Mouse (Mus musculus) bone marrow, adult 2 months (tissue): Measurements from ENCODE around the gene Map3k14. TPM values are rescaled to one million over a fixed set of nuclear protein-coding genes. Genes with fewer than 3 reads are reported as not detected.
A peak's percentile ranks its signal among the peaks of the same experiment; 100 is the strongest.
"Not testable (repeated sequence)": the region's sequence is repeated elsewhere in the genome, so short reads cannot be mapped to it uniquely, and the experiment has no call there.

Experiments used
- H3K27ac ChIP-seq: fragments of 200-500 bp; 2 replicates; pipeline ENCODE4 v1.5.1; 2012; ENCODE audit warnings: low read depth, mild to moderate bottlenecking, control low read depth, inconsistent platforms, low read length; ENCODE audit not compliant: control insufficient read depth, poor library complexity, insufficient read depth
- H3K4me1 ChIP-seq: fragments of 200-500 bp; 2 replicates; pipeline ENCODE4 v1.6.1; 2011; ENCODE audit warnings: low read length; ENCODE audit not compliant: control insufficient read depth, insufficient read depth
- H3K4me3 ChIP-seq: fragments of 200-500 bp; replicated peaks from 2 replicates; pipeline ENCODE3; 2011; ENCODE audit warnings: mild to moderate bottlenecking, low read depth, low read length, control low read depth; ENCODE audit not compliant: control insufficient read depth
- CTCF ChIP-seq: fragments of 200-500 bp; IDR thresholded peaks from 2 replicates; pipeline ENCODE4 v1.5.1; 2011; ENCODE audit warnings: low read length, control low read depth; ENCODE audit not compliant: control insufficient read depth, insufficient read depth
- POLR2A ChIP-seq: fragments of 200-500 bp; IDR thresholded peaks from 2 replicates; pipeline ENCODE4 v1.6.1; 2011; ENCODE audit warnings: low read depth, mild to moderate bottlenecking, control low read depth, low read length, borderline replicate concordance; ENCODE audit not compliant: control insufficient read depth
- WGBS: fragments of 180-500 bp; shearing (Covaris S2); methylation state at CpG from one replicate; pipeline ENCODE4 v1.1.7; 2018; 5-methylcytosine and 5-hydroxymethylcytosine counted together
- polyA plus RNA-seq: library from polyadenylated mRNA; stranded (reverse); fragments of >200 nt; gene quantifications from 2 replicates; pipeline ENCODE4 v1.2.4, GENCODE M21; 2011; ENCODE audit warnings: low replicate concordance; ENCODE audit not compliant: missing spikeins, insufficient read depth, insufficient read length

Gene Map3k14
- polyA plus RNA-seq, 1 experiment = 12.1 TPM

DNA sequence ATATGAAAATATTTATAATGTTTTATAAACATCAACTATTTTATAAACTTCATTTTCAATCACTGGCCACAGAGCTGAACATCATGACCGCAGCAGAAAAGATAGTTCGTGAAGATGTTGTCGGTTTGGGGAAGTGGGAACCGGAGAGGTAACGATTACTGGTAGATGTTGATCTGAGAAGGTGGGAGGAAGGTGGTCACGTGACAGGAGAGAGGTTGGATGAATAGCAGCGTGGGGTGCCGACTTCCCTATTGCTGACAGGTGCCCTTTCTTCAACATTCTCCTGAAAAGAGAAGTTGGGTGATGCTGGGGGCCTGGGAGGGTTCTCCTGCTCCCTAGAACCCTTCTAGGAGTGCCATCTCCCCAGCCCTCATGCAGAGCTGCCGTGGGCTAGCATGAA, 37.3 kb upstream of the Map3k14 start:
- 7% methylated on average over 9 of the region's 9 CpGs for WGBS
- H3K4me1 ChIP-seq = peaks cover 1% of the 10 kb centered on the region; the same call in 1 of the 2 replicates
- no peak overlapping the region for H3K27ac ChIP-seq
- TF ChIP-seq POLR2A (no peak), CTCF (no peak)
- no peak overlapping the region for H3K4me3 ChIP-seq

DNA sequence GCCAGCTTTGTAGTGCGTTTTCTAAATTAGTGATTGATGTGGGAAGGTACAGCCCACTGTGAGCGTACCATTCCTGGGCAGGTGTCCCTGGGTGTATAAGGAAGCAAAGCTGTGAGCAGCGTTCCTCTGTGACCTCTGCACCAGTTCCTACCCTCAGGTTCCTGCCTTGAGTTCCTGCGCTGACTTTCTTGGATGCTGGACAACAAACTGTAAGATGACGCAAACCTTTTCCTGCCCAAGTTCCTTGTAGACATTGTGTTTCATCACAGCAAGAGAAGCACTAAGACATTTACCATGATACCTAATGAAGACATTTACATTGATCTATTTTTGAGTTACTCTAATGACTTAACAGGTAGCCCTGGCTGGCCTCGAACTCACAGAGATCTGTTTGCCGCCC, 27.5 kb upstream of the Map3k14 start:
- H3K4me1 ChIP-seq = peaks cover 4% of the 10 kb centered on the region; the same call in 1 of the 2 replicates
- WGBS = 65% methylated on average over 7 of the region's 7 CpGs

DNA sequence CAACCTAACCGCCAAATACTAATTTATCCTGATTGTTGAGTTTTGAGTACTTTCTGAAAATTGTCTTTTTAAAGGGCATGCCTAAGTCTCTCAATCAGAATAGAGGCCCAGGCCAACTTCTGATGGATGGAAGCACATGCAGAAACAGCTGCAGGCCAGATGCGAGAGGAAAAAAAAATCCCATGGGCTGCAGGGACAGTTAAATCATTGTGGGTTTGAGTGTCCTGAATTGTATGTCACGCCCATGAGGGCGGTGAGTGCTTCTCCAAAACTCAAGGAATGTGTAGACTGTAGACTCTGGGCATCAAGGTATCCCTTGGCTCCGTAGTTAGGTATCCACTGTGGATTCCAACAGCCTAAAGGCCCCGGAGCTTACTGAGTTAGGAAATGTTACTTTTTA, 26.8 kb upstream of the Map3k14 start:
- H3K27ac ChIP-seq = no peak overlapping the region
- TF ChIP-seq CTCF (no peak), POLR2A (no peak)
- H3K4me1 ChIP-seq = peaks cover 6% of the 10 kb centered on the region; the same call in 1 of the 2 replicates
- no peak overlapping the region for H3K4me3 ChIP-seq
- 86% methylated on average over 6 of the region's 6 CpGs for WGBS

More for the DNA sequence above, 27.5 kb upstream of the Map3k14 start:
- Histone ChIP-seq H3K4me3 (no peak overlapping the region), H3K27ac (no peak overlapping the region)
- TF ChIP-seq CTCF (no peak), POLR2A (no peak)

DNA sequence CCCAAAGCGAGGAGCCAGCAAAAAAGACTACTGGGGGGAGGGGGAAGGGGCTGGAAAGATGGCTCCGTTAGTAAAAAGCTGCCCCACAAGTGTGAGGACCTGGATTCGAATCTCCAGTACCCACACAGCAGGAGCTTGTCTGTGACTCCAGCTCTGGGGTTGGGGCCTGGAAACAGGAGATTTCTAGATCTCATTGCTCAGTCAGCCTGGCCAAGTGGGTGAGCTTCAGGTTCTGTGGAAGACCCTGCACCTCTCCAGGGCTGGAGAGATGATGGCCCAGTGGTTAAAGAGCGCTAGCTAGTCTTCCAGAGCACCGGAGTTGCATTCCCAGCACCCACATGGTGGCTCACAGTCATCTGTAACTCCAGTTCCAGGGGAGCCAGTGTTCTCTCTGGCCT, 25.6 kb upstream of the Map3k14 start:
- no peak overlapping the region for H3K27ac ChIP-seq
- WGBS = 79% methylated on average over 5 of the region's 5 CpGs

DNA sequence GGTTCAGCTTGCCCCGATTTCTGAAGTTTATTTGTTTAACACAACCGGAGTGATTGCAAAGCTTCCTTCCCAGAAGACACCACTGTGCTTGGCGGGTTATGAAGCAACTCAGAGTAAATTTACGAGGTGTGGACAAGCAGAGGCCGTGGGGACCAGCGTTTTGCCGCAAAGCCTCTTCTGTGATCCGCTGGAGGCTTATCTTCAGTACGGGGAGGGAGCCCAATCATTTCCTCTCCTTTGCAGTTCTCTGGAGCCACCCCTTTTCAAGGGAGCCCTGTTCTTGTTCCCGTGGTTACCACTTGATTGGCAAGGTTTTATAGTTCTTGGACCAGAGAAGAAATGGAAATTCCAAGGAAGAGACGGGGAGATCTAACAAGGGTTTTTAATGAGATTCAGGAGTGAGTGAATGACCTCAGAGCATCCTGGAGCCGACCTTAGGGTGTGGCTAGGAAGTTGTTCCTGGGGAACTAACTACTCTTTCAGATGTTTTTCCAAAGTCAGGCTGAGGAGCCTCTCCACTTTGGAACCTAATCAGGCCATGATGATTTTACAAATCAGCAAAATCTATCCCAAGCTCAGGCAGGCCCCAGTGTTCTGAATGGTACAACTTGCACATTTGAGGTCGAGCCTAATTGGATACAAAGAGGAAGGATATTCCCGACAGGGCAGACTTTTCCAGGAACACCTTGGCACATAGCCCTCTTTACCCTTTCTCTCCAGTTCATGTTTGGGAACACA, 25.0 kb upstream of the Map3k14 start:
- H3K4me3 ChIP-seq = no peak overlapping the region
- peak overlapping the region; percentile 55; the same call in 1 of the 2 replicates for H3K27ac ChIP-seq
- 8% methylated on average over 14 of the region's 14 CpGs for WGBS
- H3K4me1 ChIP-seq = peaks cover 6% of the 10 kb centered on the region; the same call in 1 of the 2 replicates
- TF ChIP-seq POLR2A (no peak), CTCF (no peak)

More for the DNA sequence above, 25.6 kb upstream of the Map3k14 start:
- TF ChIP-seq CTCF (no peak), POLR2A (no peak)
- Histone ChIP-seq H3K4me1 (peaks cover 6% of the 10 kb centered on the region; the same call in 1 of the 2 replicates), H3K4me3 (no peak overlapping the region)

DNA sequence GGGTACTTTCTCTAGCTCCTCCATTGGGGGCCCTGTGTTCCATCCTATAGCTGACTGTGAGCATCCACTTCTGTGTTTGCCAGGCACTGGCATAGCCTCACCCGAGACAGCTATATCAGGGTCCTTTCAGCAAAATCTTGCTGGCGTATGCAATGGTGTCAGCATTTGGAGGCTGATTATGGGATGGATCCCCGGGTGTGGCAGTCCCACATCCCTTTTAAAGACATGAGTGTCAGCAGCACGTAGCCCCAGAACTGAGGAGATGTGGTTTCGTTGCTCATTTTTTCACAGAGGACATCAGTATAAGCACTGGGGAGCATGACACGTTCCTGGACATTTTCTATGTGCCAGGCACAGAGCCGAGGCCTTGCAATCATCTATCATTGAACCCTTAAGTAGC, 23.6 kb upstream of the Map3k14 start:
- not testable (repeated sequence) for H3K4me1 ChIP-seq, H3K4me3 ChIP-seq, H3K27ac ChIP-seq
- WGBS = 73% methylated on average over 7 of the region's 7 CpGs

DNA sequence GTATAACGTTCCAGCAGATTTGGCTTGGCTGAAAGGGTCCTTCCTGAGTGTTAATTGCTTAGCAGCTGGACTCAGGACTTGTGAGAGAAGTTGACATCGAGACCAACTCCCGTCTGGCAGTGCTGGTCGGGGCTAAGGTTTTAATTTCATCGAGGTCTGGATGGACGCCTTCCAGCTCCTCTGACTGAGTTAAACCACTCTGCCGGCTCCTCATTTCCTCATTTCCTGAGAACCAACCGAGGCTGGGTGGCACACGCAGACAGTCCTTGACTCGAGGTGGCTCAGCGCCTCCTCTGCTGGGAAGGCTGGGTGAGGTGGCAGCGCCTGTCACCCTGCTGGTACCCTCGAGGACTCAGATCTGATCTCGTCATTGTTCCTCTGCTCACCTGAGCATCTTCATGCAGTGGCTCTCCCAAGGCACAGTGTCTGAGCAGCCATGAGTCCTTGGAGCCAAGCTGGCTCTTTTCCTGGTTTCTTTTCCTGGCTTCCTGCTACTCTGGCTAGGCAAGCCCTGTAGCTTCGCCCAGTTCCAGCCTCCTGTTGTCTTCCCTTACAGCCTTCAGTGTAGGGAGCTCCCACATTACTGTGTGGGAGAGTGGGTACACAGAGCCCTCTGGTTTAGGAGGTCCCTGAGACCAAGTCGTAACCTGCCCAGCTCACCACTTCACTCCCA, 21.2 kb upstream of the Map3k14 start:
- no peak for TF ChIP-seq CTCF
- Histone ChIP-seq H3K27ac (no peak overlapping the region), H3K4me1 (peaks cover 6% of the 10 kb centered on the region; the same call in 1 of the 2 replicates), H3K4me3 (no peak overlapping the region)
- WGBS = 8% methylated on average over 16 of the region's 16 CpGs

DNA sequence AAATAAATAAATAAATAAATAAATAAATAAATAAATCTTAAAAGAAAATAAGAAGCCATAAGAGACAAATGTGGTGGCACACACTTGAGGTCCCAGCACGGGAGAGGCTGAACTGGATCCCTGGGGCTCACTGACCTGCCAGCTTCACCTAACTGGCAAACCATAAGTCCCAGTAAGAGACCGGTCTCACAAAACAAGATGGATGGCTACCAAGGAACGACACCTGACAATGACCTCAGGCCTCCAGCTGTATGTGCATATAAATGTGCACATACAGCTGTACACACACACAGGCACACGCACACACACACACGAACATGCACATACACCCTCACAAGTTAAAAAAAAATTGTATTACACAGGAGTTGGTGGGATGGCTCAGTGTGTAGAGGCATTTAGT, 19.6 kb upstream of the Map3k14 start:
- Histone ChIP-seq H3K4me3 (no peak overlapping the region), H3K27ac (no peak overlapping the region), H3K4me1 (peaks cover 5% of the 10 kb centered on the region; the same call in 1 of the 2 replicates)
- TF ChIP-seq CTCF (no peak), POLR2A (no peak)
- WGBS = 90% methylated on average over 5 of the region's 5 CpGs

DNA sequence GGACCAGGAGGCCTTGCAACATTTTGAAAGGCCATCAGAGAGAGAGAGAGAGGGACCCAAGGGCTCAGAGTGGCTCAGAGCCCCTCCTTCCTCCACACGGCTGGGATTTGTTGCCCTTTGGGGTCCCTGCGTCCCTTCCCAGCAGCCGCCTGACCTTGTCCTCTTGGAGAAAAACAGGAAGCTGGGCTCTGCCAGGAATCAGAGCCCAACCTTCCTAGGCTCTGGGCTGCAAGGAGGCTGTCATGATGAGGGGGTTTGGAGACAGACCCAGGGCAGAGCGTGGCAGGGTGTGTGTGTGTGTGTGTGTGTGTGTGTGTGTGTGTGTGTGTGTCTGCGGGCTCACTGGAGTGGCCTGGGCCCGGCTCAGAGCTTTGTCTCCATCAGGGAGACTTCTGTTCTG, 18.7 kb upstream of the Map3k14 start:
- H3K27ac ChIP-seq = no peak overlapping the region
- WGBS = 69% methylated on average over 6 of the region's 6 CpGs

More for the DNA sequence above, 18.7 kb upstream of the Map3k14 start:
- H3K4me3 ChIP-seq = no peak overlapping the region
- peaks cover 2% of the 10 kb centered on the region; the same call in 1 of the 2 replicates for H3K4me1 ChIP-seq
- TF ChIP-seq CTCF (no peak), POLR2A (no peak)
